Mouse (Mus musculus): Measurements from ENCODE around the gene Katnbl1. TPM values are rescaled to one million over a fixed set of nuclear protein-coding genes. Genes with fewer than 3 reads are reported as not detected.
"Not testable (repeated sequence)": the region's sequence is repeated elsewhere in the genome, so short reads cannot be mapped to it uniquely, and the experiment has no call there.

Gene Katnbl1
- polyA plus RNA-seq, 1 experiment from 2014 or later = 43.6 TPM

- H3K4me1 ChIP-seq = peaks cover 15% of the 10 kb centered on the region
- not testable (repeated sequence) for H3K27me3 ChIP-seq (replicated peaks; ENCODE audit: low read depth, poor library complexity, severe bottlenecking); H3K9me3 ChIP-seq; H3K36me3 ChIP-seq (replicated peaks); H3K27ac ChIP-seq (replicated peaks); H3K4me3 ChIP-seq; DNase-seq (ENCODE audit: low spot score)
Observed at GRCm38 (mm10) chr2:112452513-112452912, 73.5 kb downstream of the Katnbl1 start.

DNA sequence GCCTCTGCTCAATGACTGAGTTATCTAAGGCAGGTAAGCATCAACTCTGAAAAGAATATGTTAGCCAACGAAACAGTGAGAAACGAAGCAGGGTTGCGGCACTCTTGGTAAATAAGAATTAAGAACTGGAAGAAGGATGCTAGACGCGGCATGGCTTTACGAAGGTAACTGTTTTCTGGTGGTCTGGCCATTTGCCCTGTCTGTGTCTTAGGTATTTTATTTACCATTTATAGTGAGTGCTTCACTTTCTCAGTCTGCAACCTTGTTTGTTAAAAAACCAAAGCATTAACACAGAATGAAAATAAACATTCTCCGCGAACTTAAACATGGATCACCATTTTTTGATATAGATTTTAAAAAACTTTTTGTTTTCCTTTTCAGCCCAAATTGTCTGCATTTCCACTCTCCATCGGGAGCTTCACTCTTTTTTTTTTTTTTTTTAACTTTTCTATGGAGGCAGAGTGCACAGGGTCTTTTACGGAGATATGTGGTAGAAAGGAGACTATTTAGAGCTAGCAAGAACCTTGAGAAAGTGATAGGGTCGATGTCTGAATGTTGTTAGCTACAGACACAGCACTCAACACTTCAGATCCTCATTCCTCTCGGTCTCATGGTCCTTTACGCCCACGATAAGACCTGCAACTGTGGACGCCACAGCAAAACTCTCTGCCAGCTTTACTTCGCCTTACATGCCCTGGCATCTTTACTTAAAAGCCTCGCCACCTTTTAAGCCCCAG lies 75.3 kb downstream of the Katnbl1 start:
- WGBS = 32% methylated on average over 17 of the region's 17 CpGs

GRCm38 (mm10) chr2:112454862-112455564 lies 76.0 kb downstream of the Katnbl1 start, which contains the start of gene Emc7:
Gene Emc7, plus strand, starts transcription at chr2:112454997.
- Histone ChIP-seq H3K27ac (replicated peaks) (peak within 1 kb of the TSS; percentile 89), H3K4me1 (peaks cover 15% of the 10 kb centered on the region), H3K9me3 (no peaks in the 10 kb centered on the region), H3K4me3 (peak within 1 kb of the TSS; percentile 87), H3K36me3 (replicated peaks) (peaks cover 9% of the 10 kb centered on the region), H3K27me3 (replicated peaks; ENCODE audit: low read depth, poor library complexity, severe bottlenecking) (no peaks in the 10 kb centered on the region)
- WGBS = under 1% methylated on average over 49 of the region's 49 CpGs
- peak; percentile 96 for DNase-seq (ENCODE audit: low spot score)

More for the DNA sequence above, 75.3 kb downstream of the Katnbl1 start:
- Histone ChIP-seq H3K4me3 (peak overlapping the region; percentile 87), H3K4me1 (peaks cover 15% of the 10 kb centered on the region), H3K36me3 (replicated peaks) (peaks cover 2% of the 10 kb centered on the region), H3K27ac (replicated peaks) (peak overlapping the region; percentile 89), H3K9me3 (no peaks in the 10 kb centered on the region), H3K27me3 (replicated peaks; ENCODE audit: low read depth, poor library complexity, severe bottlenecking) (no peaks in the 10 kb centered on the region)
- no peak for DNase-seq (ENCODE audit: low spot score)

DNA sequence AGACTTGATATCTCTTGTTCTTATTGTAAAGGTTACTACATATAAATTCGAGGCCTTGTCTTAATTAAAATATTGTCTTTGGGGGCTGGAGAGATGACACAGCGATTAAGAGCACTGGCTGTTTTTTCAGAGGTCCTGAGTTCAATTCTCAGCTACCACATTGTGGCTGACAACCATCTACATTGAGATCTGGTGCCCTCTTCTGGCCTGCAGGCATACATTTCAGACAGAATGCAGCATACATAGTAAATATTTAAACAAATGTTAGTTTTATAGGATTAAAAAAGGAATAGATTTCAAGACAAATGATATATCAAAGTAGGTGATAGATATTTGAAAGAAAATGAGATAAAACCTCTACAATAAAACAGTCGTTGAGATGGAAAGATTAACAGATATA lies 81.5 kb downstream of the Katnbl1 start:
- no peak overlapping the region for H3K4me3 ChIP-seq
- WGBS = 91% methylated on average over 3 of the region's 3 CpGs
- peaks cover 51% of the 10 kb centered on the region for H3K36me3 ChIP-seq (replicated peaks)

More for the DNA sequence above, 81.5 kb downstream of the Katnbl1 start:
- H3K4me1 ChIP-seq = peaks cover 9% of the 10 kb centered on the region
- no peak for DNase-seq (ENCODE audit: low spot score)
- no peaks in the 10 kb centered on the region for H3K27me3 ChIP-seq (replicated peaks; ENCODE audit: low read depth, poor library complexity, severe bottlenecking)
- no peaks in the 10 kb centered on the region for H3K9me3 ChIP-seq
- H3K27ac ChIP-seq (replicated peaks) = no peak overlapping the region

Other genes starting within 250 kb of the Katnbl1 start
- gene Olfr1316, start 244.2 kb upstream of the Katnbl1 start, polyA plus RNA-seq (2016; fragmentation: Nextera tagmentation; extraction: Ambion mirVana) = not detected in 2 replicates
- not detected in 2 replicates for gene Olfr1317, start 238.9 kb upstream of the Katnbl1 start, polyA plus RNA-seq (2016; fragmentation: Nextera tagmentation; extraction: Ambion mirVana)
- gene Olfr1318, start 225.0 kb upstream of the Katnbl1 start, polyA plus RNA-seq (2016; fragmentation: Nextera tagmentation; extraction: Ambion mirVana) = not detected in 2 replicates
- 13.1 and 14.0 TPM in 2 replicates for gene Lpcat4, start 139.7 kb upstream of the Katnbl1 start, polyA plus RNA-seq (2016; fragmentation: Nextera tagmentation; extraction: Ambion mirVana)
- 0.10 TPM in 1 of 2 replicates, not detected in the other for gene Nutm1, start 119.9 kb upstream of the Katnbl1 start, polyA plus RNA-seq (2016; fragmentation: Nextera tagmentation; extraction: Ambion mirVana)
- 220 and 238 TPM in 2 replicates for gene Nop10, start 117.3 kb upstream of the Katnbl1 start, polyA plus RNA-seq (2016; fragmentation: Nextera tagmentation; extraction: Ambion mirVana)
- 8.2 and 9.7 TPM in 2 replicates for gene Slc12a6, start 113.4 kb upstream of the Katnbl1 start, polyA plus RNA-seq (2016; fragmentation: Nextera tagmentation; extraction: Ambion mirVana)
- not detected in 2 replicates for gene Gm21985, start 112.9 kb upstream of the Katnbl1 start, polyA plus RNA-seq (2016; fragmentation: Nextera tagmentation; extraction: Ambion mirVana)
- 112 and 113 TPM in 2 replicates for gene Emc4, start 11.2 kb upstream of the Katnbl1 start, polyA plus RNA-seq (2016; fragmentation: Nextera tagmentation; extraction: Ambion mirVana)
- 10.0 and 10.8 TPM in 2 replicates for gene Emc7, start 75.8 kb downstream of the Katnbl1 start, polyA plus RNA-seq (2016; fragmentation: Nextera tagmentation; extraction: Ambion mirVana)
- gene Chrm5, start 101.6 kb downstream of the Katnbl1 start, polyA plus RNA-seq (2016; fragmentation: Nextera tagmentation; extraction: Ambion mirVana) = not detected in 2 replicates
- 8.1 TPM in 2 replicates for gene Aven, start 113.8 kb downstream of the Katnbl1 start, polyA plus RNA-seq (2016; fragmentation: Nextera tagmentation; extraction: Ambion mirVana)

All from embryonic facial prominence, embryonic 10.5 days (tissue).